Mouse (Mus musculus) CD4-positive, CD25-positive, alpha-beta regulatory T cell, adult 2 months (primary cell): ENCODE results near the gene Bach2.

ENCODE experiments used
- DNase-seq: peaks from one replicate; pipeline ENCODE4 v3.0.0-alpha.2; 2012; ENCODE audit warnings: low read depth, low spot score

Gene Bach2

DNA sequence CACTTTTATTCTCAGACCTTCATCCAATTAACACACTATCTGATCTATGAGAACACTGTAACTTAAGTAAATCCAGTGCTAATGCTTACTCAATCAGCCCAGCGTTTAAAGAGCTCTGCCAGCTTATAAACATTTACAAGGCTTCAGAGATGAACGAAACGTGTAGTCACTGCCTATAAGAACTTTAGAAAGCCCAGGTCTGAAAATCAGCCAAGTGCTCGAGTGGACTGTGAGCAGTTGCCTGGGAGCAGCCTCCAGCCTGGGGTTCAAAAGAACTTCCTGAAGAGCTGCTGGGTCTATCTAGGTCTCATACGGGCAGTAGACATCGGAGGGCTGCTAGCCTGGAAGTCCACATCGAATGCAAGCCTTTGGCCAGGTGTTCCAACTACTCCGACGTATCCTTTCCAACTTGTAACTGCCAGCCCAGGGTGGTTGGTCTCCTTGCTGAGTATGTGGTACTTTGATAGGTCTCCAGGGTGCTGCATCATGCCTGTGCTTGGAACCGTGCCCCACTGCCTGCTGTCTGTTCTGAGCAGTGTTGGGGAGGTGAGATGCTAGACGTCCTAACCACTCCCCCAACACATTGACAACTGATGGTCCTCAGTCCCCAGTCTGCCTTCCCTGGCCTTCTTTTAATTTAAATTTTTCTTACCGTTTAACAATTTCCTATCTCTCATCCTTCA is 117.5 kb downstream of the Bach2 start:
- DNase-seq, result no peak

DNA sequence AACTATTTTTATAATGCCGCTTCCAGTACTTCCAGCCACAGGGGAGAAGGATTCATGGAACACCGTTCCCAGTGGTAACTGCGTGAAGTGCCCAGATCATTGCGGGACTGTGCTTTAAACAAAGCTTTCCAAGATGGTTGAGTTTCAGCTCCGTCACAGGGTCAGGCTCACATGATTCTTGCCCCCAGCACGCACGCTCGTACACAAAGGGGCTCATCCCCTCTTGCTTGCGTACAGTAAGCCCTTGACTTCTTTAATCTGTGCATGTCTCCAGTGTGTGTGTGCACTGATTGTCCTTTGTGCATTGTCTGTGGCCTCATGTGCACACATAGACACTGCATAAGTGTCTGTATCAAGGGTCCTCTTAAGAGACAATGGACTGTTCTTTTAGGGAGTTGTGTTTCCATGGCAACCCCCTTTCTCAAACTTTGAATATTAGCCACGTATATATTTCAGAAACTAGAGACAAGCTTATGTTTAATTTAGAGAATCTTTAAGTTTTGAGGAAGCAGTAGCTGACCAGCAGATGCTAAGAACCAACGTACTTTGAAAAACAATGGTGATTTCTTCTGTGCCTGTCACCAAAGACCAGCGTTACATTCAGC is 119.5 kb downstream of the Bach2 start:
- DNase-seq, result no peak

DNA sequence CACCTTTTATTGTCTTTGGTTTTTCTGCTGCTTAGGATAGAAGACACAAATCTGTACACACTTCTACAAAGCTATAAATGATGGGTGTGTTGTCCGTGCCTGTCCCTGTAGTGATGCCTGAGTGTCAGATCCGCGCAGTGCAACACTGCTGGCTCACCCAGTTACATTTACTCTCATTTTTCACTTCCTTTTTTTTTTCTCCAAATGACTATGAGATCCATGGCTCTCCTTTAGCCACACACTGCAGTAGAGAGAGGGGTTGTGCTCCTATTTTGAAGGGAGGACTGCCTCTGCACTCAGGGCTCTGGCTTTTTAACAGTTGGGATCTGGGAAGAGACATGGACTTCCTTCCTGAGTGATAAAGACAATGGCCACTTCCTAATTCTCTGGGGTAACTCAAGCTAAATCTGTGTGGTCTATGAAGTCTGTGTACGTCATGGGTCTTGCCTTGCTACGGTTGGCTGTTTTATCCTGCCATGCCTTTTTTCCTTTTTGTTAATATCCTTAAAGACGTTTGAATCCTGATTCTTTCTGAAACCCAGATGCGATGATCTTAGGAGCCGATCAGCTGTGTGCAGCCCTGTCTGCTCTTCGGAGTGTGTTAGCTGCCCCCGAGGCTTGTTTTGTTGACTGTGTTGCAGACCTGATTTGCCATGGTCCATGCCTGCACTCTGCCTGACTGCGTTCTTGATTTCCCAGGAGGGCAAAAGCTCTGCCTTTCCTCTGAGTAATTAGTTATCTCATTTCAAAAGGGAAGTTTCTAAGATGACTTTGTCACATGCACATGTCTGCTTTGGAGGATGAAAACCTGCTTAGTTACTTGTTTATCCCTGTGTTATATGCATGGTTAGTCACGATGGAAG is 120.2 kb downstream of the Bach2 start:
- no peak for DNase-seq

- DNase-seq, result no peak
Observed at GRCm38 (mm10) chr4:32359634-32360033, 121.0 kb downstream of the Bach2 start.

DNA sequence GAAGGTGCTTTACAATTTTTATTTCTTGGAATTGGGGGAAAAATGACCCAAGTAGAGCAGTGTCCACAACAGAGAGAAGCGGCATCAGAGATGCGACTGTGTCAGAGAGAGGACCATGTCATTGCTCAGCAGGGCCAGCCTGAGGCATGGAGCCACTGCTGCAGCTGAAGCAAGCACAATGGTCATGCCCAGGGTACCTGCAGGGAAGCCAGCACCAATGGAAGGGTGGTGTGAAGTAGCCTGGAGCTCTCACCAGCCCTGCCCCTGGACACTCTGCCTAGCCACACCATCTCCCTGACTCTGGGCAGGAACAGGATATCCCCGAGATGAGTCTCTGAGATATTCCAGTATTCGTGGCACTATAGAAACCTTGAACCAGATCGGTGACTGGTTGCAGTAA is 121.9 kb downstream of the Bach2 start:
- no peak for DNase-seq

GRCm38 (mm10) chr4:32363488-32363984 is 124.9 kb downstream of the Bach2 start:
- DNase-seq, result peak; percentile 86

- DNase-seq, result peak; percentile 58
Observed at GRCm38 (mm10) chr4:32365144-32365907, 126.7 kb downstream of the Bach2 start.

- DNase-seq, result no peak
Observed at GRCm38 (mm10) chr4:32366176-32366575, 127.6 kb downstream of the Bach2 start.

DNA sequence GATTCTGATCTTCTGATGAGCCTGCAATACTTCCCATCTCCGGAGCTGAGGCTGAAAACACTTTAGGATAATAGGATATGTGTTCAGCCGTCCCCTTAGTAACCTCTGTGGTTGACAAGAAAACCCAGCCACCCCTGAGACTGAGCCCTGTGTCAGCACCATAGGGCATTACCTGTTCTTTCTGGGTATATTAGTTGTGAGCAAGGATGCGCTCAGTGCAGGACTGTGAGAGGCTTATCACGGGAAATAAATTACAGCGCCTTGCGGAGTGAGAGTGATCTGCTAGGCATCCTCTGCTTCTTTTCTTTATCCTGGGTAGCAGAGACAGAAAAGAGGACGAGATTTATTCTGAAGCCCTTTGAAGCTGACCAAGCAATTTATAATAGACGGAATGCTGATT is 129.7 kb downstream of the Bach2 start:
- DNase-seq, result no peak

DNA sequence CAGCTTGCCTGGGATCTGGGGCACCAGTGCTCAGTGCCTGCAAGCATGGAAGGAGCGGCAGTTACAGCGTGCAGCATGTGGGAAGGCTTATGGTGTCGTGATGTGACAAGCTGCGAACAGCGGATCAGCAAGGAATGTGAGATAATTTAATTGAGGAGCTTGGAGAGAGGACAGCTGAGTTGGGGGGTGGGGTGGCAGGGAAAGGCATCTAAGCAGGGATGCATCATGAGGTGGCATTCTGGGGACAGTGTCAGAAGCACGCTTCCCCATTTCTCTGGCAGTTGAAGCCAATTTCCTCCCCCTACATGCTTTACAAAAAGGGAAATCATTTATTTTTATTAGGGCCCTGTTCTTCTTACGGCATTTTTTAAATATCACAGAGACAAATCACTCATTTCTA is 134.5 kb downstream of the Bach2 start:
- DNase-seq, result no peak

DNA sequence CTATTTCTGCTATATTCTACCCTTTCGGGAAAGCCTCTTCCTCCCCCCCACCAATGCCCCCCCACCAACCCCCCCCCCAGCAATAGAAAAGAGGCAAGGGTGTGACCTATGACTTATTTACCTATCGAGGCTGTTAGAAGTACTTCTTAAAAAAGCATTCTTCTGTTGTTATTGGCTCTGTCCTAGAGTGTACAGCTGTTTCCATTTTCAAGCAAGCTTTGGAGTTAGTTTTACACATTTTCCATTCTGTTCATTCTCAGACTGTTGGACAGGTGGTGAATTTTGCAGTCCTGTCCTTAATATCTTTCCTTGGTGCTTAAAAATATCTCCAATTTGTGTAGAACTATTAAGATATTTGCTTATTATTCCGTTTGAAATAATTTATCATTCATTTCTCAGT is 134.9 kb downstream of the Bach2 start:
- no peak for DNase-seq

DNA sequence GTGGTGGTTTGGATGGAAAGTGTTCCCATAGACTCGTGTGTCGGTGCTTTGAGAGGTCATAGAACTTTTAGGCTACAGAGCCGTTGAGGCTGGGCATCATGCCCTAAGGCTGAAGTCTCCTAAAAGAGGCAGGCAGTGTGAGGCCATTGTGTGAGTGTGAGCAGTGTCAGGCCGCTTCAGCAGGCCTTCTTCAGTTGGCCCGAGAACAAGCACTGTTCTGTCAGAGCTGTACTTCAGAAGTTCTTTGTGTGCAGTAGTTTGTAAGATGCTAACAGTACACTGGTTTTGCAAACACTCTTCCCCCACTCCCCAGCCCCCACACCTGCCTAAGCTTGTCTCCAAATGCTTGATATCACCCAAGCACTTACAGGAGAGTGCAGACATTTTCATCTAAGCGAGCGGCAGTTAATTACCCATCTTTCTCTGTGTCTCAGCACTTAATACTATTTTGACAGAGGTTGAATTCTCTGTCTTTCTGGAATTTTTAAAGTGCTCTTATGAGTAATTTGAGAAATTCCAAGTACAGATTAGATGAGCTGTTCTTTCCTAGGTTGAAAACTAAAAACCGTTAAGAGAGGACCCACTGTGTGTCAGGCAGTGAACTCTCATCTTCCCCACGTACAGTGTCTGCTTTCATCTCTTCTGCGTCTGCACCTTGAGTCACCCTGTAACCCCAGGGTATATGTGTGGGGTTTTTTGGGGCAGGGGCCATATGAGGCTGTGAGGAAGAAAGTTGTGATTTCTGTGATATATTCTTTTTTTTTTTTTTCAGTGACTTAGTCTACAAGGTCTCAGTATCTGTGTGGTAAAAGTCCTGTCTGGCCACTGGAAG is 136.4 kb downstream of the Bach2 start:
- peak; percentile 52 for DNase-seq

DNA sequence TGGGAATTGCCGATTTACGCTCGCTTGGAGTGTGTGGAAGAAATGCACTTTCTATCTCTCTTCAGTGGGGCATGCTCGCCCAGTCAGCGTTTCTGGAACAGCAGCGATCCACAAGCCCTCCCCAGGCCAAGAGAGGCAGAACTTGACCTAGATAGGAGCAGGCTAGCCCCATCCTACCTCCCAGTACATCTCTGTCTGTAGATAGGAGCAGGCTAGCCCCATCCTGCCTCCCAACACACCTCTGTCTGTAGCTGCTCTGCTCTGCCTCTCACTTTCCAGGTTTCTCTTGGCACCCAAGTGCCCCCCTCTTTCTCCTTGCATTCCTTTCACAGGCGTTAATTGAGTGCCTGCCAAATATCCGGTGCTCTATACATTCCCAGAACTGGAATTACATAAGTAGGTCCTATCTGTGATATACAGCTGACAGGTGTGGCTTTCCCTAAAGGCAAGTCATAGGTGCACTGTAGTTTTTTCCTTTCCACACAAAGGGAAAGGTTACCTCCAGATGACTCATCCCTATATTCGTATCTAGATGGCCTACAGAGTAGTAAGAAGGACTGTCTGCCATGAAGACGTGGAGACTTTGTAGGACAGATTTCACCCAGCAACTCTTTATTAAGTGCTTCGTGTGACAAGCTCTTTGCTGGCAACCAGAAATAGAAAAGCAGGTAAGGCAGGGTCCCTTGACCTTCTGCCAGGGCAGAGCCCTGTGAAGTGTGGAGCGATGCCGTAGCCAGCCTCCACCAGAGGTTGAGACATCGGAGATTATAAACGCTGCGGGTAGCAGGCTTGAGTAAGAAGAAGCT is 137.3 kb downstream of the Bach2 start:
- DNase-seq, result no peak

DNA sequence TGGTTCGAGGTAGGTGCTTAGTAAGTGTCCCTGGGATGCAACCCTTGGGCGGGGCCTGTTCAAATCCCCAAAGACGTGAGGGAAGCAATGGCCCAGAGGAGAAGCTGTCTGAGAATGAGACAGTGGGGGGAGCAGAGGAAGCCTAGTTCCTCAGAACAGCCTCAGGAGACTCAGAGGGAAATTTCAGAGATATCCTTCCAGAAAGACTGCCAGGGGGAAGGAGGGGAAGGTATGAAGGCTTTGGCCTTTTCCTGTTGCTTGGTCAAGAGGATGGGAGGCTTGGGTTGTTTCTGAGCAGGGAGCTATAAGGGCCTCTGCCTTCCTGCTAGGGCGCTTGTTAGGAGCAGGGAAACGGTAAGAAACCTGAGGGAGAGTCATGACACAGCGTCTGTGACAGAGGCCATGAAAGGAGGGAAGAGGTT is 137.9 kb downstream of the Bach2 start:
- no peak for DNase-seq

DNA sequence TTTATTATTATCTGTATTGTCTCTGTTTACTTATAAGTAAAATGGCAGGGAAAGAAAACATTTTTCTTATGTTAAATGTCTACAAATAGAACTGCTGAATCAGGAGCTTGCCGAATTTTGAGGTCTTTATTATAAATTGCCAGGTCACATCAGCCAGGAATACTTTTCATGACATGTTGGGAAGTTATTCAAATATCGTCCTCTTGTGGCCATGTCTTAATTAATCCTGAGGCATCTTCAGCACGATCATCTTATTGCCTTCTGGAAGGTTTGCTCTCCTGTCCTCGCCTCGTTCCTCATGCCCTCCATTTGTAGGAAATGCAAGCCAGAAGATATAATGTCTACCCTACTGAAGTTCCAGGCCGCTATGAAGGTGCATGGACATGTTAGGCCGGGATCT is 140.5 kb downstream of the Bach2 start:
- no peak for DNase-seq

DNA sequence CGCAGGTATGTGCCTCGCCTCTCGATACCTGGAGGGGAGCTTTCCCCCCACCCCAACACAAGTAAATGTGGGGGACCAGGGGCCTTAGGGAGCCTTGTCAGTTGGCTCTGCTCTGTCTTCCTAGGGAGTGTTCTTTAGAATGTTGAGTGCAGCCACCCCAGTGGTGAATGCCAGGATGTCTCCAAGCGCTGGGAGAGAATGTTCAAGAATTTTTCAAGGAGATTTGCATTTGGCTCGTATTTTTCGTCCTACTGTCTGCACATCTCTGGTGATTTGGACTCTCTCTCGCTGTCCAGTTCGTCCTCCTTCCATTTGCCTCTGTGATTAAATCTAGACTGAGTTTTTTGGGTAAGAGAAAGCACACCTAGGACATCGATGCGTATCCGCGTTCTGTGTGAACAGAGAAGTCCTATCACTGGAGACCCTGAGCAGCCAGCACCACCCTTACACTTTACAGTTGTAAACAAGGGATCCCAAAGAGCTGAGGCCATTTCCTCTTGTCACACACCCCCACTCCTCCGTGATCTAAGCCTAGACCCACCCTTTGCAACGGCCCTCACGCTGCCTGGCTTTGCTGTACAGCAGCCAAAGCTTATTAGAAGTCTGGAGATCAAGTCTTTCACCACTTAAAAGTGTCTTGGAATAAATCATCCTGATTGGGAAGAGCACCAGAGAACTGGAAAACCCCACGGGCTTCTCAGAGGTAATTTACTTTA is 143.2 kb downstream of the Bach2 start:
- no peak for DNase-seq

GRCm38 (mm10) chr4:32385121-32385520 is 146.5 kb downstream of the Bach2 start:
- DNase-seq, result no peak

GRCm38 (mm10) chr4:32385623-32386022 is 147.0 kb downstream of the Bach2 start:
- DNase-seq, result no peak

DNA sequence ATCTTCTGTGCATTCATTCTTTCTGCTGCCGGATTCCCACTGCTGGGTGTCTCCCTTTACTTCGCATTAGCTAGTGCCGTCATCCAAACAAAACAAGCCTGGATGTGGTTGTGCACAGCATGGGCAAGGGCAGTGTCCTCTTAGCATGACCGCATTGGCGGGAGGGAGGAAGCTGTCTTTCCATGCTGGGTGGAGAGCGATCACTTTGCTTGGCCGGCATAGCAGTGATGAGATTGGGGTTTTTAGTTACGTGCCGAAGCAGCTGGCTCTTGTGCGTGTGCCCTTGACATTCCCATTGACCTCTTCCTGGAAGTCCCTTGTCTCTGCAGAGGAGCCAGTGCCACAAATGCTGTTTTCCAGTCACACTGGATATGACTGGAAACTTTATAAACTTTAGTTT is 147.7 kb downstream of the Bach2 start:
- DNase-seq, result no peak
